Mouse (Mus musculus): ENCODE results near the gene Fhad1.

GRCm38 (mm10) chr4:141952824-141953223 is 62.1 kb downstream of the Fhad1 start:
- TF ChIP-seq CTCF (IDR thresholded peaks at IDR 0.05; ENCODE audit: low read depth), result no peak
- no peak for TF ChIP-seq EP300 (IDR thresholded peaks at IDR 0.05; ENCODE audit: low read depth)

Data from liver, embryonic 14.5 days (tissue).